Mouse (Mus musculus) myocyte (in vitro differentiated cells): Measurements from ENCODE around the gene Asna1.

Source experiments
- CEBPB ChIP-seq: IDR thresholded peaks from 2 replicates; pipeline ENCODE4 v1.6.1; 2011; ENCODE audit warnings: mild to moderate bottlenecking, moderate library complexity; ENCODE audit not compliant: poor library complexity, insufficient read depth, severe bottlenecking
- MAX ChIP-seq: IDR thresholded peaks from one replicate; pipeline ENCODE4 v1.6.1; 2011; ENCODE audit warnings: low read depth, mild to moderate bottlenecking, control low read depth
- POLR2A ChIP-seq: IDR thresholded peaks from one replicate; pipeline ENCODE4 v1.6.1; 2011; ENCODE audit warnings: low read depth, mild to moderate bottlenecking, control low read depth, moderate library complexity; ENCODE audit not compliant: insufficient read length
- POLR2AphosphoS2 ChIP-seq: IDR thresholded peaks from one replicate; pipeline ENCODE4 v1.6.1; 2011; ENCODE audit warnings: low read depth, control low read depth; ENCODE audit not compliant: insufficient read length
- SRF ChIP-seq: IDR thresholded peaks from one replicate; pipeline ENCODE4 v1.6.1; 2011; ENCODE audit warnings: low read depth; ENCODE audit not compliant: control insufficient read depth, insufficient read length
- TCF3 ChIP-seq: IDR thresholded peaks from one replicate; pipeline ENCODE4 v1.6.1; 2011; ENCODE audit warnings: low read depth, control low read depth; ENCODE audit not compliant: insufficient read length
- USF1 ChIP-seq: IDR thresholded peaks from one replicate; pipeline ENCODE4 v1.6.1; 2011; ENCODE audit warnings: low read depth, mild to moderate bottlenecking, control low read depth, moderate library complexity

GRCm38 (mm10) chr8:84968650-84969049 lies 56.4 kb downstream of the Asna1 start:
- TF ChIP-seq TCF3 (no peak), USF1 (no peak), POLR2A (no peak), CEBPB (no peak), MAX (no peak), POLR2AphosphoS2 (no peak), SRF (no peak)
